Mouse (Mus musculus): ENCODE data around the gene Gm21900. TPM values are rescaled to one million over a fixed set of nuclear protein-coding genes. Genes with fewer than 3 reads are reported as not detected.
"Not testable (repeated sequence)": the region's sequence is repeated elsewhere in the genome, so short reads cannot be mapped to it uniquely, and the experiment has no call there.

The Gm21900 gene
- polyA plus RNA-seq (2015; fragmentation: Nextera tagmentation; extraction: Ambion mirVana): not detected in 2 replicates

- not testable (repeated sequence) for H3K4me2 ChIP-seq (replicated peaks; ENCODE audit: low read depth, low read length); H3K9ac ChIP-seq (replicated peaks; ENCODE audit: low read length); H3K9me3 ChIP-seq (ENCODE audit: low read length); H3K4me3 ChIP-seq (ENCODE audit: low read length); H3K36me3 ChIP-seq (ENCODE audit: insufficient read depth, low read length); ATAC-seq (ENCODE audit: low FRiP score, low TSS enrichment); H3K4me1 ChIP-seq (ENCODE audit: insufficient read depth, low read length); H3K27ac ChIP-seq (ENCODE audit: low read length); H3K27me3 ChIP-seq (ENCODE audit: insufficient read depth, low read length)
- 80% methylated on average over 2 of the region's 4 CpGs for WGBS
Measured at GRCm38 (mm10) chrY:10616061-10616460, at the start of gene Gm21900. Gene Gm21900, plus strand, starts transcription at chrY:10616361.

- ATAC-seq (ENCODE audit: low FRiP score, low TSS enrichment); H3K27me3 ChIP-seq (ENCODE audit: insufficient read depth, low read length); H3K4me2 ChIP-seq (replicated peaks; ENCODE audit: low read depth, low read length); H3K27ac ChIP-seq (ENCODE audit: low read length); H3K4me1 ChIP-seq (ENCODE audit: insufficient read depth, low read length); H3K9ac ChIP-seq (replicated peaks; ENCODE audit: low read length); H3K9me3 ChIP-seq (ENCODE audit: low read length); H3K4me3 ChIP-seq (ENCODE audit: low read length); H3K36me3 ChIP-seq (ENCODE audit: insufficient read depth, low read length): not testable (repeated sequence)
- no CpG with 5 or more reads among the region's 25 CpGs for WGBS
Measured at GRCm38 (mm10) chrY:10643516-10643915, 27.4 kb downstream of the Gm21900 start.

Other genes with a start within 250 kb of the Gm21900 start
- gene Gm28510, start 203.6 kb upstream of the Gm21900 start, polyA plus RNA-seq (2015; fragmentation: Nextera tagmentation; extraction: Ambion mirVana): not detected in 2 replicates
- gene Gm20737, start 80.3 kb upstream of the Gm21900 start, polyA plus RNA-seq (2015; fragmentation: Nextera tagmentation; extraction: Ambion mirVana): not detected in 2 replicates
- not detected in 2 replicates for gene Gm21775, start 62.9 kb upstream of the Gm21900 start, polyA plus RNA-seq (2015; fragmentation: Nextera tagmentation; extraction: Ambion mirVana)
- gene Gm20777, start 136.1 kb downstream of the Gm21900 start, polyA plus RNA-seq (2015; fragmentation: Nextera tagmentation; extraction: Ambion mirVana): not detected in 2 replicates

All from kidney, embryonic 16.5 days (tissue).